Mouse (Mus musculus) limb, embryonic 15.5 days (tissue): Measurements from ENCODE around the gene Layn. TPM values are rescaled to one million over a fixed set of nuclear protein-coding genes. Genes with fewer than 3 reads are reported as not detected.

Source experiments
- ATAC-seq: fragments of 200-750 bp; cut with Nextera tagmentation; 2 replicates; pipeline ENCODE4 v1.8.0; 2017; ENCODE audit warnings: low read depth, moderate TSS enrichment; ENCODE audit not compliant: insufficient number of reproducible peaks, low FRiP score, low TSS enrichment
- H3K27ac ChIP-seq: fragments of 300-500 bp; sonication (generic); 2 replicates; pipeline ENCODE4 v1.5.1; 2015; ENCODE audit warnings: moderate library complexity, mild to moderate bottlenecking, inconsistent platforms
- H3K27me3 ChIP-seq: fragments of 300-500 bp; sonication (generic); 2 replicates; pipeline ENCODE4 v1.6.1; 2015; ENCODE audit warnings: inconsistent platforms
- H3K36me3 ChIP-seq: fragments of 300-500 bp; sonication (generic); 2 replicates; pipeline ENCODE4 v1.6.1; 2015; ENCODE audit warnings: inconsistent platforms
- H3K4me1 ChIP-seq: fragments of 300-500 bp; sonication (generic); 2 replicates; pipeline ENCODE4 v1.6.1; 2015; ENCODE audit warnings: inconsistent platforms
- H3K4me2 ChIP-seq: fragments of 300-500 bp; sonication (generic); 2 replicates; pipeline ENCODE4 v1.6.1; 2015; ENCODE audit warnings: mild to moderate bottlenecking, inconsistent platforms
- H3K4me3 ChIP-seq: fragments of 300-500 bp; sonication (generic); 2 replicates; pipeline ENCODE4 v1.5.1; 2015; ENCODE audit warnings: mild to moderate bottlenecking, inconsistent platforms
- H3K9ac ChIP-seq: fragments of 300-500 bp; sonication (generic); 2 replicates; pipeline ENCODE4 v1.6.1; 2015; ENCODE audit warnings: inconsistent platforms
- H3K9me3 ChIP-seq: fragments of 300-500 bp; sonication (generic); 2 replicates; pipeline ENCODE4 v1.6.1; 2016; ENCODE audit warnings: inconsistent platforms
- WGBS: fragments of 180-500 bp; shearing (Covaris S2); methylation state at CpG from one replicate; pipeline ENCODE4 v1.1.7; 2015; 5-methylcytosine and 5-hydroxymethylcytosine counted together
- polyA plus RNA-seq: library from polyadenylated mRNA; unstranded; fragments of >200 nt; fragmentation: Nextera tagmentation; extraction: Ambion mirVana; gene quantifications from 2 replicates; pipeline ENCODE4 v1.2.1, GENCODE M21; 2015

Gene Layn
- polyA plus RNA-seq: 9.4 and 10.6 TPM in 2 replicates

GRCm38 (mm10) chr9:51076979-51077315 lies at the start of gene Layn:
Gene Layn (minus strand): TSS chr9:51077094.
- H3K36me3 ChIP-seq: no peaks in the 10 kb centered on the region
- peak within 1 kb of the TSS; percentile 79 for H3K27ac ChIP-seq
- WGBS: 1% methylated on average over 14 of the region's 14 CpGs
- H3K4me3 ChIP-seq: peak within 1 kb of the TSS; percentile 44
- H3K9me3 ChIP-seq: no peaks in the 10 kb centered on the region
- ATAC-seq: peak; percentile 91
- no peaks in the 10 kb centered on the region for H3K27me3 ChIP-seq
- peaks cover 20% of the 10 kb centered on the region for H3K4me1 ChIP-seq
- H3K4me2 ChIP-seq: peak within 1 kb of the TSS; percentile 72
- peak within 1 kb of the TSS; percentile 18 for H3K9ac ChIP-seq

GRCm38 (mm10) chr9:51114767-51115166 lies 37.9 kb upstream of the Layn start:
- 85% methylated on average over 4 of the region's 4 CpGs for WGBS

GRCm38 (mm10) chr9:51105751-51106150 lies 28.9 kb upstream of the Layn start:
- Histone ChIP-seq H3K4me2 (no peak overlapping the region), H3K36me3 (no peaks in the 10 kb centered on the region), H3K4me3 (no peak overlapping the region), H3K9ac (no peak overlapping the region), H3K27me3 (peaks cover 10% of the 10 kb centered on the region; the same call in 1 of the 2 replicates), H3K27ac (no peak overlapping the region), H3K9me3 (no peaks in the 10 kb centered on the region), H3K4me1 (peaks cover 16% of the 10 kb centered on the region)
- ATAC-seq: no peak
- WGBS: 69% methylated on average over 2 of the region's 2 CpGs

More at GRCm38 (mm10) chr9:51114767-51115166, 37.9 kb upstream of the Layn start:
- ATAC-seq: no peak
- H3K9me3 ChIP-seq: no peaks in the 10 kb centered on the region
- H3K4me2 ChIP-seq: no peak overlapping the region
- no peak overlapping the region for H3K9ac ChIP-seq
- no peak overlapping the region for H3K4me3 ChIP-seq
- no peaks in the 10 kb centered on the region for H3K4me1 ChIP-seq
- H3K27me3 ChIP-seq: no peaks in the 10 kb centered on the region
- H3K36me3 ChIP-seq: no peaks in the 10 kb centered on the region
- no peak overlapping the region for H3K27ac ChIP-seq

- H3K36me3 ChIP-seq: no peaks in the 10 kb centered on the region
- H3K4me2 ChIP-seq: peak overlapping the region; percentile 99
- peaks cover 16% of the 10 kb centered on the region for H3K4me1 ChIP-seq
- no peak for ATAC-seq
- H3K9ac ChIP-seq: peak overlapping the region; percentile 44
- no peak overlapping the region for H3K27ac ChIP-seq
- 13% methylated on average over 30 of the region's 30 CpGs for WGBS
- peak overlapping the region; percentile 54 for H3K4me3 ChIP-seq
- H3K9me3 ChIP-seq: no peaks in the 10 kb centered on the region
- peaks cover 14% of the 10 kb centered on the region; the same call in 1 of the 2 replicates for H3K27me3 ChIP-seq
Observed at GRCm38 (mm10) chr9:51103808-51104514, 27.1 kb upstream of the Layn start.

GRCm38 (mm10) chr9:51102963-51103807 lies 26.3 kb upstream of the Layn start:
- Histone ChIP-seq H3K27me3 (peaks cover 14% of the 10 kb centered on the region; the same call in 1 of the 2 replicates), H3K4me1 (peaks cover 16% of the 10 kb centered on the region), H3K27ac (no peak overlapping the region), H3K4me3 (peak overlapping the region; percentile 54), H3K9me3 (no peaks in the 10 kb centered on the region), H3K9ac (peak overlapping the region; percentile 44), H3K4me2 (peak overlapping the region; percentile 99), H3K36me3 (no peaks in the 10 kb centered on the region)
- WGBS: 2% methylated on average over 43 of the region's 44 CpGs
- ATAC-seq: no peak

GRCm38 (mm10) chr9:51101756-51102425 lies 25.0 kb upstream of the Layn start, which contains the start of gene 4833427G06Rik:
Gene 4833427G06Rik (minus strand): TSS chr9:51102078.
- Histone ChIP-seq H3K27me3 (peaks cover 14% of the 10 kb centered on the region; the same call in 1 of the 2 replicates), H3K9me3 (no peaks in the 10 kb centered on the region), H3K4me2 (peak within 1 kb of the TSS; percentile 99), H3K27ac (no peak within 1 kb of the TSS), H3K9ac (no peak within 1 kb of the TSS), H3K36me3 (no peaks in the 10 kb centered on the region), H3K4me1 (peaks cover 16% of the 10 kb centered on the region), H3K4me3 (peak within 1 kb of the TSS; percentile 22)
- WGBS: 8% methylated on average over 27 of the region's 27 CpGs
- ATAC-seq: no peak

GRCm38 (mm10) chr9:51096306-51096705 lies 19.4 kb upstream of the Layn start:
- Histone ChIP-seq H3K27ac (no peak overlapping the region), H3K4me2 (no peak overlapping the region), H3K9me3 (no peaks in the 10 kb centered on the region), H3K4me1 (no peaks in the 10 kb centered on the region), H3K9ac (no peak overlapping the region), H3K4me3 (no peak overlapping the region), H3K27me3 (peaks cover 5% of the 10 kb centered on the region; the same call in 1 of the 2 replicates), H3K36me3 (no peaks in the 10 kb centered on the region)
- 46% methylated on average over 2 of the region's 2 CpGs for WGBS
- no peak for ATAC-seq

GRCm38 (mm10) chr9:51093697-51094096 lies 16.8 kb upstream of the Layn start:
- WGBS: 70% methylated on average over 5 of the region's 5 CpGs
- no peak for ATAC-seq
- no peak overlapping the region for H3K27ac ChIP-seq

GRCm38 (mm10) chr9:51081614-51082013 lies 4.7 kb upstream of the Layn start:
- no peaks in the 10 kb centered on the region for H3K36me3 ChIP-seq
- H3K27ac ChIP-seq: no peak overlapping the region
- no peak overlapping the region for H3K4me2 ChIP-seq
- 69% methylated on average over 5 of the region's 5 CpGs for WGBS
- peaks cover 10% of the 10 kb centered on the region for H3K4me1 ChIP-seq
- no peak overlapping the region for H3K9ac ChIP-seq
- no peaks in the 10 kb centered on the region for H3K27me3 ChIP-seq
- no peak overlapping the region for H3K4me3 ChIP-seq
- ATAC-seq: no peak
- no peaks in the 10 kb centered on the region for H3K9me3 ChIP-seq

More at GRCm38 (mm10) chr9:51093697-51094096, 16.8 kb upstream of the Layn start:
- H3K4me2 ChIP-seq: no peak overlapping the region
- no peaks in the 10 kb centered on the region for H3K27me3 ChIP-seq
- H3K9ac ChIP-seq: no peak overlapping the region
- H3K36me3 ChIP-seq: no peaks in the 10 kb centered on the region
- H3K4me3 ChIP-seq: no peak overlapping the region
- no peaks in the 10 kb centered on the region for H3K9me3 ChIP-seq
- no peaks in the 10 kb centered on the region for H3K4me1 ChIP-seq

GRCm38 (mm10) chr9:51076300-51076978 lies 455 bp downstream of the Layn start:
- Histone ChIP-seq H3K4me2 (peak overlapping the region; percentile 72), H3K9me3 (no peaks in the 10 kb centered on the region), H3K36me3 (no peaks in the 10 kb centered on the region), H3K27me3 (no peaks in the 10 kb centered on the region), H3K4me3 (peak overlapping the region; percentile 44), H3K27ac (peak overlapping the region; percentile 79), H3K9ac (peak overlapping the region; percentile 18), H3K4me1 (peaks cover 20% of the 10 kb centered on the region)
- under 1% methylated on average over 17 of the region's 17 CpGs for WGBS
- peak; percentile 20; the same call in 1 of the 2 replicates for ATAC-seq

- peaks cover 20% of the 10 kb centered on the region for H3K4me1 ChIP-seq
- H3K27me3 ChIP-seq: no peaks in the 10 kb centered on the region
- H3K4me2 ChIP-seq: peak overlapping the region; percentile 72
- peak overlapping the region; percentile 79; the same call in 1 of the 2 replicates for H3K27ac ChIP-seq
- 10% methylated on average over 3 of the region's 3 CpGs for WGBS
- H3K9me3 ChIP-seq: no peaks in the 10 kb centered on the region
- no peaks in the 10 kb centered on the region for H3K36me3 ChIP-seq
- no peak overlapping the region for H3K9ac ChIP-seq
- H3K4me3 ChIP-seq: peak overlapping the region; percentile 44
- peak; percentile 65 for ATAC-seq
Observed at GRCm38 (mm10) chr9:51075780-51076179, 1.1 kb downstream of the Layn start.
